Mouse (Mus musculus): ENCODE results near the gene Txndc5. TPM values are rescaled to one million over a fixed set of nuclear protein-coding genes. Genes with fewer than 3 reads are reported as not detected.
A peak's percentile ranks its signal among the peaks of the same experiment; 100 is the strongest.

Txndc5 gene
- 303 and 309 TPM in 2 replicates for polyA plus RNA-seq (2015; fragmentation: Nextera tagmentation; extraction: Ambion mirVana)

DNA sequence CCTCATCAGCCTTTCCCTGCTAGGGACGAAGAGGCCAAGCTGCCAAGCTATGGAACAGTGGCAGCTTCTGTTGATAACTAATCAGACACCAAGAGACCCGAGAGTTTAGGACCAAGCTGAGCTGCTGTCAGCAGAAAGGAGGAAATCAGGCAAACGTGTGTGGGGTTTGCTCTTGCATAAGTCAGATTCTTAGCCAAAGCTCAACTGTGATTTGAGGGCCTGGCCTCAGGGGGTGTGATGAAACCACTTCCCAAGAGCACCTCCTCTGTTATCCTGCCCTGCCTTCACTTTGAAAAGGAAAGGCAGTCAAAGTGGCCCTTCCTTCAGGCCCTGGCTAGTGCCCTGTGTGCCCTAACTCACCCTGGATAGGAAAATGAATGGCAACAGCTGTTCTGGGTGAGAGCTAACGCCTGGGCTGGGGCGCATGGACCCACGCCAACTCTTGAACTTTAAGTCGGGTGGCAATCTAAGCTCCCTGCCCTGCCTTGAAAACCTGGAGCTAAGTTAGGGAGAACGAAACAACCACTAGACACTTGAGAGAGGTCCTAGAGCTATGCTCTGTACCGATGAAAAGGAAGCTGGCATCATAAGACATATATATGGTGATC lies at the start of gene Txndc5:
Gene Txndc5 (minus strand): TSS at position 138 of the 608 bp plus-strand sequence.
- Histone ChIP-seq H3K9ac (peak within 1 kb of the TSS; percentile 65), H3K27ac (replicated peaks) (peak within 1 kb of the TSS; percentile 94), H3K27me3 (no peaks in the 10 kb centered on the region), H3K9me3 (replicated peaks) (no peaks in the 10 kb centered on the region), H3K4me2 (replicated peaks) (peak within 1 kb of the TSS; percentile 65), H3K36me3 (no peaks in the 10 kb centered on the region), H3K4me3 (replicated peaks) (peak within 1 kb of the TSS; percentile 88), H3K4me1 (peaks cover 36% of the 10 kb centered on the region)
- WGBS, result 46% methylated on average over 9 of the region's 9 CpGs
- ATAC-seq (ENCODE audit: insufficient number of reproducible peaks, low FRiP score, low TSS enrichment, low read depth), result no peak

DNA sequence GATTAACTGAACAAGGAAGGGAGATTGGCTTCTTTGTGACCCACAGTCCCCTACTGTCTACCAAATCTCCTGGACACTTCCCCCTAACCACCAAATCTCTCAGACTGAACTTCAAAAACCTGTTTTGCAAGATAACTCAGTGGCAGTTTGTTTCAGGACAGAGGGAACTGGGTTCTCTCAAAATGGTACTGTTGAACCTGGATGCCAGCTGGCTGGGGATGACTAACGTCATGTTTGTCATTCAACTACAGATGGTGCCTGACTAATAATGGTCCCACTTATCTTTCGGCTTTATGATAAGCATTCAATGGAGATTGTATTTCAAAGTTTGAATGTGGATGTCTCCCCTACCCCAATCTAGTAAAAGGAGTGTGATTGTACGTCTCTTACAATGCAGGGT lies 46.0 kb upstream of the Txndc5 start:
- no peak overlapping the region for H3K4me3 ChIP-seq (replicated peaks)
- no peak for ATAC-seq (ENCODE audit: insufficient number of reproducible peaks, low FRiP score, low TSS enrichment, low read depth)
- H3K4me2 ChIP-seq (replicated peaks), result no peak overlapping the region
- no peaks in the 10 kb centered on the region for H3K9me3 ChIP-seq (replicated peaks)
- no peak overlapping the region for H3K27ac ChIP-seq (replicated peaks)
- 67% methylated on average over 3 of the region's 3 CpGs for WGBS
- no peak overlapping the region for H3K9ac ChIP-seq
- H3K27me3 ChIP-seq, result no peaks in the 10 kb centered on the region
- H3K36me3 ChIP-seq, result no peaks in the 10 kb centered on the region
- H3K4me1 ChIP-seq, result no peaks in the 10 kb centered on the region

GRCm38 (mm10) chr13:38573281-38573680 lies 44.7 kb upstream of the Txndc5 start:
- Histone ChIP-seq H3K9ac (no peak overlapping the region), H3K36me3 (no peaks in the 10 kb centered on the region), H3K4me2 (replicated peaks) (no peak overlapping the region), H3K9me3 (replicated peaks) (no peaks in the 10 kb centered on the region), H3K4me1 (no peaks in the 10 kb centered on the region), H3K27me3 (no peaks in the 10 kb centered on the region), H3K27ac (replicated peaks) (no peak overlapping the region), H3K4me3 (replicated peaks) (no peak overlapping the region)
- ATAC-seq (ENCODE audit: insufficient number of reproducible peaks, low FRiP score, low TSS enrichment, low read depth), result no peak
- 97% methylated on average over 1 of the region's 1 CpGs for WGBS

GRCm38 (mm10) chr13:38565245-38565644 lies 36.6 kb upstream of the Txndc5 start:
- no peak overlapping the region for H3K4me2 ChIP-seq (replicated peaks)
- no peak overlapping the region for H3K4me3 ChIP-seq (replicated peaks)
- no peaks in the 10 kb centered on the region for H3K9me3 ChIP-seq (replicated peaks)
- no peak overlapping the region for H3K9ac ChIP-seq
- no peak for ATAC-seq (ENCODE audit: insufficient number of reproducible peaks, low FRiP score, low TSS enrichment, low read depth)
- WGBS, result 65% methylated on average over 4 of the region's 4 CpGs
- H3K36me3 ChIP-seq, result no peaks in the 10 kb centered on the region
- H3K27ac ChIP-seq (replicated peaks), result no peak overlapping the region
- H3K27me3 ChIP-seq, result no peaks in the 10 kb centered on the region
- H3K4me1 ChIP-seq, result no peaks in the 10 kb centered on the region

DNA sequence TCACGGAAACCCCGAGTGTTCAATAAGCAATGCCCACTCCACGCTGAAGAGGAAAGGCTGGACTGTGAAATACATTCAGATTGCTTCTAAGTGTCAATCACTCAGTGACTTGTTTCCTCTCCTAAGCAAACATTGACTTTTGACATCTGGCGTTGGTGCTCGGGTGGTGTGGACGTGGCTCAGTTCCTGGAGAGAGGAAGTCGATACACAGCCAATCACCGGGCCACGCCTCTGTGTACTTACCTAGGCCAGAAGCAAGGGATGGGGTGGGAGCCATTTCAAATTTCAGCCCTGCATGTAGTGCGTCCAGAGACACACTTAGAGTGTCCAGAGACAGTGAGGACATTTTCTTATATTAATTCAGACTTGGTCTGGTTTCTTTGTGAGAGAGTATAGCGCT lies 26.0 kb upstream of the Txndc5 start:
- H3K9ac ChIP-seq, result no peak overlapping the region
- no peak overlapping the region for H3K27ac ChIP-seq (replicated peaks)
- H3K4me3 ChIP-seq (replicated peaks), result no peak overlapping the region
- no peaks in the 10 kb centered on the region for H3K4me1 ChIP-seq
- WGBS, result 66% methylated on average over 11 of the region's 11 CpGs
- H3K9me3 ChIP-seq (replicated peaks), result no peaks in the 10 kb centered on the region
- ATAC-seq (ENCODE audit: insufficient number of reproducible peaks, low FRiP score, low TSS enrichment, low read depth), result no peak
- H3K4me2 ChIP-seq (replicated peaks), result no peak overlapping the region
- H3K36me3 ChIP-seq, result no peaks in the 10 kb centered on the region
- H3K27me3 ChIP-seq, result no peaks in the 10 kb centered on the region

GRCm38 (mm10) chr13:38554210-38554609 lies 25.6 kb upstream of the Txndc5 start:
- 60% methylated on average over 3 of the region's 3 CpGs for WGBS

DNA sequence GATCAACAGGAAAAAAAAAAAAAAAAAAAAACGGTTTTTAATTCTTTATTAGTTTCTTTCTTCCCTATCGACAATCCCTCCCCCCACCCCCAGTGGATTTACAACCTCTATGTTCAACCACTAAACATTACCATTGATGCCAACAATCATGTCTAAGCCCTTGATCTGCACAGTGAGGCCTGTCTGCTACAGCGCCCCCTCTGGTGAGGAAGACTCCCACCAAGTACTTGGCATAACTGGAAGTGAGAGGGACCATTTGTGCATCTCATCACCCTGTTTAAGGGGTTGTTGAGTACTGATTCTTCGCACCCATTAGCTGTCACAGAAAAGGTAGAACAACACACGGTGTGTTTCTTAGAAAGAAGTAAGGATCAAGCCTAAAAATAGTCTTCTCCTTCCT lies 20.1 kb upstream of the Txndc5 start:
- H3K27me3 ChIP-seq, result no peaks in the 10 kb centered on the region
- H3K4me1 ChIP-seq, result no peaks in the 10 kb centered on the region
- ATAC-seq (ENCODE audit: insufficient number of reproducible peaks, low FRiP score, low TSS enrichment, low read depth), result no peak
- 73% methylated on average over 5 of the region's 5 CpGs for WGBS
- no peak overlapping the region for H3K4me2 ChIP-seq (replicated peaks)
- no peak overlapping the region for H3K4me3 ChIP-seq (replicated peaks)
- no peaks in the 10 kb centered on the region for H3K36me3 ChIP-seq
- H3K9me3 ChIP-seq (replicated peaks), result no peaks in the 10 kb centered on the region
- H3K9ac ChIP-seq, result no peak overlapping the region
- no peak overlapping the region for H3K27ac ChIP-seq (replicated peaks)

More at GRCm38 (mm10) chr13:38554210-38554609, 25.6 kb upstream of the Txndc5 start:
- Histone ChIP-seq H3K27ac (replicated peaks) (no peak overlapping the region), H3K4me3 (replicated peaks) (no peak overlapping the region), H3K4me1 (no peaks in the 10 kb centered on the region), H3K36me3 (no peaks in the 10 kb centered on the region), H3K9ac (no peak overlapping the region), H3K4me2 (replicated peaks) (no peak overlapping the region), H3K9me3 (replicated peaks) (no peaks in the 10 kb centered on the region), H3K27me3 (no peaks in the 10 kb centered on the region)
- no peak for ATAC-seq (ENCODE audit: insufficient number of reproducible peaks, low FRiP score, low TSS enrichment, low read depth)

DNA sequence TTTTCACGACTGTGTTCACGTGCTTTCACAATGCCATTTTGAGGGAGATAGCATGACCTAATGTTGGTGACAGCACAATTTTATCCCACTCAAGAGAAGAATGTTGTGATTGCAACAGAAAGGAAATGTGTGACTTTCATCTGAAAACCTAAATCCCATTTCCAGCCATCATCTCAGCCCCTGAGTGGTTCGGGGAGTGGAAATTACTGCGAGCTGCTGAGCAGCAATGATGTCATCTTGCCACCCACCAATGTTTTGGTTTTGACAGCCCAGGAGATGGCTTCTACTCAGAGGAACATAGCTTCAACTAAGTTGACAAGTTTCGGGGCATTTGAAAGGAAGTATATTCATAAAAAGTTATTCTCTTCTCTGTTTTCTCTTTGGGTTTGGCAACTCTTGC lies 19.1 kb upstream of the Txndc5 start:
- H3K9ac ChIP-seq, result no peak overlapping the region
- no peaks in the 10 kb centered on the region for H3K9me3 ChIP-seq (replicated peaks)
- WGBS, result 80% methylated on average over 5 of the region's 5 CpGs
- H3K4me1 ChIP-seq, result no peaks in the 10 kb centered on the region
- H3K27me3 ChIP-seq, result no peaks in the 10 kb centered on the region
- no peak overlapping the region for H3K4me2 ChIP-seq (replicated peaks)
- no peak overlapping the region for H3K27ac ChIP-seq (replicated peaks)
- no peak overlapping the region for H3K4me3 ChIP-seq (replicated peaks)
- no peaks in the 10 kb centered on the region for H3K36me3 ChIP-seq
- ATAC-seq (ENCODE audit: insufficient number of reproducible peaks, low FRiP score, low TSS enrichment, low read depth), result no peak

DNA sequence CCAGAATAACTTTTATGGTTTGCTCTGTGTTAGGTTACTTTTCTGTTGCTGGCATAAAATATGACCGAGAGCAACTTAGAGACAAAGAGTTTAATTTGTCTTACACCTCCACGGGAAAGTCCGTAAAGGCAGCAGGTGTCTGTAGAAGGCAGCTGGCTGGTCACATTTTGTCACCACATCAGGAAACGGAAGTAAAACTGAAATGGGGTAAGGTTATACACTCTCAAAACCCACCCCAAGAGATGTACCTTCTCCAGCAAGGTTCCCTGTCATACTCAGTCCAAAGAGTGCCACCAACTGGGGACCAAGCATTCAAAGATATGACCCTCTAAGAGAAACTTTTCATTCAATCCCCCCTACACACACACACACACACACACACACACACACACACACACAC lies 18.1 kb upstream of the Txndc5 start:
- Histone ChIP-seq H3K4me1 (no peaks in the 10 kb centered on the region), H3K4me2 (replicated peaks) (no peak overlapping the region), H3K9ac (no peak overlapping the region), H3K4me3 (replicated peaks) (no peak overlapping the region), H3K27ac (replicated peaks) (no peak overlapping the region), H3K9me3 (replicated peaks) (no peaks in the 10 kb centered on the region), H3K36me3 (no peaks in the 10 kb centered on the region), H3K27me3 (no peaks in the 10 kb centered on the region)
- 86% methylated on average over 4 of the region's 4 CpGs for WGBS
- no peak for ATAC-seq (ENCODE audit: insufficient number of reproducible peaks, low FRiP score, low TSS enrichment, low read depth)

DNA sequence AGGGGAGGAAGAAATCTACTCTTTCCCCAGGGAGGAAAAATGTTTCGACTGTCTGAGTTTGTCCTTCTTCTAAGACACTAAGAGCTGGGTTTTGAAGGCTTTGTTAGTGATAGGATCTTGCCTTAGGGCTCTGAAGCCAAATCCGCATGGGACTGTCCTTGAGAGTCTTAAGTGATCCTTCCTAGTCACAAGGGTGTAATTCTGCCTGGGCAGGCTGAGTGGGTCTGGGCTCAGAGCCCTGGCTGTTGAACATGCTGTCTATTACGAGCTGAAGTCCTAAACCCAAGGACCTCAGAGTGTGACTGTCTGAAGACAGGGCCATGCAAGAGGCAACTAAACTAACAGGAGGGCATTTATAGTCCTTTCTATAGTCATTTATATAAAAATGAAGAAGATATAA lies 16.8 kb upstream of the Txndc5 start:
- no peak overlapping the region for H3K27ac ChIP-seq (replicated peaks)
- H3K4me1 ChIP-seq, result no peaks in the 10 kb centered on the region
- H3K9me3 ChIP-seq (replicated peaks), result no peaks in the 10 kb centered on the region
- ATAC-seq (ENCODE audit: insufficient number of reproducible peaks, low FRiP score, low TSS enrichment, low read depth), result no peak
- no peaks in the 10 kb centered on the region for H3K27me3 ChIP-seq
- H3K4me2 ChIP-seq (replicated peaks), result no peak overlapping the region
- WGBS, result 33% methylated on average over 3 of the region's 3 CpGs
- no peak overlapping the region for H3K4me3 ChIP-seq (replicated peaks)
- no peaks in the 10 kb centered on the region for H3K36me3 ChIP-seq
- H3K9ac ChIP-seq, result no peak overlapping the region

DNA sequence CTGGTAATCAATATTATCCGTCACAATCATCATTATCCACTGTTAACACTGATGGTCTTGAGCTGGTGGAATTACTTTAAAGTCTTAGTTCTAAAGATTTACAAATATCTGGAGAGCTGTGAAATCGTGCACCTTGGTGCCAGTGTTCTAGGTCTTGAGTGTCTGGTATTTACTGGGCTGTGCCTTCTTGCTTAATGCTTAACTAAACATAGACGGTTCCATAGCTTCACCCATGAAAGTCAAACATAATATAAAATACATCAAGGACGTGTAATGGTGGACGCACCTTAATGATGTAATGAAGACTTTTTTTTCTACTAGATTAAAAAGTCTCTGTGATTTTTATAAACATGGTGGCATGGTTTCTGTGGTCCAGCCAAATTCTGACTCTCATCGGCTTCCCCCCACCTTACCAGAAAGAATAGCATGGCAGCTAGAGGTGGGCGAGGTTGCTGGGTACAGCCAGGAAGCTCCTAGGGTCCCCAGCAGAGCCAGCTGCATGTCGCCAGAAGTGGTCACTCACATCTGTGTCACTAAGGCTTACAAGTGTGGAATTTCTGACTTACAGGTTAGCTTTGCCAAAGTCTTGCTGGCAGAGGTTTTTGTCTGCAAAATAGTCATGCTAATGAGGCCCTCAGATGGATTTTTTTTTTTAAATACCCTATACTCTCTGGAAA lies 16.3 kb upstream of the Txndc5 start:
- H3K4me1 ChIP-seq, result no peaks in the 10 kb centered on the region
- H3K27me3 ChIP-seq, result no peaks in the 10 kb centered on the region
- ATAC-seq (ENCODE audit: insufficient number of reproducible peaks, low FRiP score, low TSS enrichment, low read depth), result no peak
- no peak overlapping the region for H3K4me3 ChIP-seq (replicated peaks)
- no peak overlapping the region for H3K9ac ChIP-seq
- no peak overlapping the region for H3K4me2 ChIP-seq (replicated peaks)
- H3K36me3 ChIP-seq, result no peaks in the 10 kb centered on the region
- WGBS, result 79% methylated on average over 8 of the region's 8 CpGs
- no peak overlapping the region for H3K27ac ChIP-seq (replicated peaks)
- H3K9me3 ChIP-seq (replicated peaks), result no peaks in the 10 kb centered on the region

Measured in embryonic facial prominence, embryonic 15.5 days (tissue).